Mouse (Mus musculus) midbrain, embryonic 15.5 days (tissue): Measurements from ENCODE around the gene Hepacam2. TPM values are rescaled to one million over a fixed set of nuclear protein-coding genes. Genes with fewer than 3 reads are reported as not detected.
A peak's percentile ranks its signal among the peaks of the same experiment; 100 is the strongest.

Experiments
- ATAC-seq: fragments of 200-750 bp; cut with Nextera tagmentation; replicated peaks from 2 replicates; pipeline ENCODE4 v1.8.0; 2017; ENCODE audit warnings: moderate TSS enrichment
- H3K27ac ChIP-seq: fragments of 300-500 bp; sonication (generic); 2 replicates; pipeline ENCODE4 v1.5.1; 2015; ENCODE audit warnings: mild to moderate bottlenecking, inconsistent platforms
- H3K27me3 ChIP-seq: fragments of 300-500 bp; sonication (generic); replicated peaks from 2 replicates; pipeline ENCODE4 v1.6.1; 2015; ENCODE audit warnings: inconsistent platforms
- H3K36me3 ChIP-seq: fragments of 300-500 bp; sonication (generic); replicated peaks from 2 replicates; pipeline ENCODE4 v1.6.1; 2015; ENCODE audit warnings: inconsistent platforms
- H3K4me1 ChIP-seq: fragments of 300-500 bp; sonication (generic); 2 replicates; pipeline ENCODE4 v1.6.1; 2015; ENCODE audit warnings: inconsistent platforms
- H3K4me2 ChIP-seq: fragments of 300-500 bp; sonication (generic); 2 replicates; pipeline ENCODE4 v1.6.1; 2015; ENCODE audit warnings: inconsistent platforms, mild to moderate bottlenecking, moderate library complexity
- H3K4me3 ChIP-seq: fragments of 300-500 bp; sonication (generic); 2 replicates; pipeline ENCODE4 v1.5.1; 2015; ENCODE audit warnings: mild to moderate bottlenecking, inconsistent platforms
- H3K9ac ChIP-seq: fragments of 300-500 bp; sonication (generic); 2 replicates; pipeline ENCODE4 v1.6.1; 2015; ENCODE audit warnings: mild to moderate bottlenecking, inconsistent platforms
- H3K9me3 ChIP-seq: fragments of 300-500 bp; sonication (generic); 2 replicates; pipeline ENCODE4 v1.6.1; 2016; ENCODE audit warnings: inconsistent platforms
- WGBS: fragments of 180-500 bp; shearing (Covaris S2); methylation state at CpG from one replicate; pipeline ENCODE4 v1.1.7; 2015; ENCODE audit warnings: mixed read lengths; 5-methylcytosine and 5-hydroxymethylcytosine counted together
- polyA plus RNA-seq: library from polyadenylated mRNA; unstranded; fragments of >200 nt; fragmentation: Nextera tagmentation; extraction: Ambion mirVana; gene quantifications from 2 replicates; pipeline ENCODE4 v1.2.1, GENCODE M21; 2015

The Hepacam2 gene
- polyA plus RNA-seq, 1 experiment from 2014 or later = 2.4 TPM

DNA sequence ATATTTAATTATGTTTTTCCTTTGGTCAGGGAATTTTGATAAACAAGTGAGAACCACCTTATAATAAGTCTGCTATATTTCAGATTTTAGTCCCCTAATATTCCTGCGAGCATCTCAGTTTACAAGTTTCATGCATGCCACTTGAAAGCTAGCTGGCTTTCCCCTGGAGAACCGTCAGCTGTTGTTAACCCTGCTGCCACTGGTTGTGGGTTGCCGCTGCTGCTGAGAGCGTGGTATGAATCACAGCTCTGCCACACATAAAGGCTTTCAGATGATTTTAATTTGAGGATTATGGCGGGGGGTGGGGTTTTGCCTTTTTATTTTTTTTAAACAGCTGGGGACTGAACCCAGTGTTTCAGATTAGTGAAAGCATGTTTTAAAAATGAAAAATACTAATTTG is 7.2 kb upstream of the Hepacam2 start:
- Histone ChIP-seq H3K27me3 (no peaks in the 10 kb centered on the region), H3K27ac (no peak overlapping the region), H3K4me2 (no peak overlapping the region), H3K4me3 (no peak overlapping the region), H3K4me1 (peaks cover 5% of the 10 kb centered on the region), H3K9ac (no peak overlapping the region), H3K9me3 (no peaks in the 10 kb centered on the region), H3K36me3 (no peaks in the 10 kb centered on the region)
- WGBS = 74% methylated on average over 5 of the region's 5 CpGs
- ATAC-seq = no peak

DNA sequence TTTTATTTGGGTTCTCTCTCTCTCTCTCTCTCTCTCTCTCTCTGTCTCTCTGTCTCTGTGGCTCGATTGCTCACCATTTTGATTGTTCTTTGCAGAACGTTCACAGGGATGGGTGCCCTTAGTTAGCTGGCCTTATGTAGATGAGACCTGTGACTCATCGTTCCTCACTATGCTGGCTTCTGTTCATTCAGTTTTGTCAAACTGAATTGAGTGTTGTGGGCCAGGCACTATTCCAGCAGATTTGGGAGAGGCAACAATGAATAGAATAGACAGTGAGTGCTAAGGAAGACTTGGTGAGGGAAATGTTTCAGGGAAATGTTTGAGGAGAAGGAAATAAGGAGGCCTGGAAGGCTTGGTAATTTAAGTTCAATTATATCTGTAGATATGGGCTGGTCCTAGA is 2.2 kb upstream of the Hepacam2 start:
- no peak overlapping the region for H3K27ac ChIP-seq
- H3K4me3 ChIP-seq = no peak overlapping the region
- no peaks in the 10 kb centered on the region for H3K36me3 ChIP-seq
- H3K4me2 ChIP-seq = no peak overlapping the region
- peaks cover 18% of the 10 kb centered on the region for H3K4me1 ChIP-seq
- WGBS = 89% methylated on average over 3 of the region's 3 CpGs
- no peaks in the 10 kb centered on the region for H3K27me3 ChIP-seq
- no peak for ATAC-seq
- H3K9me3 ChIP-seq = no peaks in the 10 kb centered on the region
- no peak overlapping the region for H3K9ac ChIP-seq

DNA sequence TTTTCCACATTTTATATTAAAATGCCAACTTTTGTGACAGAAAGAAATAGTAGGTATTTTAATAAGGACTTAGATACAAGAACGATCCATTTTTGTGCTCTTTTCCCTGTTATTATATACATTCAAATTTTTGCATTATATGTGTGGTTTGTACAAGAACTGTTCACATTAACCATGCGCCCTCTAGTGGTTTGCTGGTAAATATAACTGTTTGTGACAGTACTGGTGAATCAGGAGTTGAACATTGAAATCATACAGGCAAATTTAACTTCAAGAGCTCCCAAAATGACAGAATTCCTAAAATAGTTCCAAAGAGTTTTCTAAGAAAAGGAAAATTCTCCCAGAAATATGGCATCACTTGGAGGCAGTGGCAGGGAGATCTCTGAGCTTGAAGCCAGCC is 1.9 kb downstream of the Hepacam2 start:
- 6% methylated on average over 2 of the region's 2 CpGs for WGBS
- Histone ChIP-seq H3K4me3 (no peak overlapping the region), H3K4me1 (peaks cover 18% of the 10 kb centered on the region), H3K27me3 (no peaks in the 10 kb centered on the region), H3K9ac (no peak overlapping the region), H3K9me3 (no peaks in the 10 kb centered on the region), H3K27ac (no peak overlapping the region), H3K4me2 (no peak overlapping the region), H3K36me3 (no peaks in the 10 kb centered on the region)
- no peak for ATAC-seq

DNA sequence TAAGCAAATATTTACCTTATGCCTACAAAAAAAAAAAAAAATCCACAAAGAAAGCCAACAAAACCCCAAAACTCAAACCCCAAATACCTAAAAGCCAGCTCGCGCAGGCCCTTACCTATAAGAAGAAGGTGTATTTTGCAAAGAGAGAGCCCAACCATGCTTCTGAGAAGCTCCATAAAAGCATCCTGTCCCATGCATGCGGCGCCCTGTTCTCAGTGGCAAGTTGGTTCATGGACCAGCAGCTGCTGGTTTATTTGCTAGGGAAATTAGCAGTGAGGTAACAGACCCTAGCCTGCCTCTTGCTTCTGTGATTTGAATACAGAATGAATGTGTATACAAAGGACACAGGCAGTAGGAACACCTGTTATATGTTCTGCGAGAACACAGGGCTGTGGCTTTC is 3.8 kb downstream of the Hepacam2 start:
- 74% methylated on average over 5 of the region's 5 CpGs for WGBS
- Histone ChIP-seq H3K9ac (no peak overlapping the region), H3K4me3 (no peak overlapping the region), H3K27me3 (no peaks in the 10 kb centered on the region), H3K9me3 (no peaks in the 10 kb centered on the region), H3K27ac (no peak overlapping the region), H3K36me3 (no peaks in the 10 kb centered on the region), H3K4me1 (peaks cover 7% of the 10 kb centered on the region), H3K4me2 (no peak overlapping the region)
- ATAC-seq = no peak

DNA sequence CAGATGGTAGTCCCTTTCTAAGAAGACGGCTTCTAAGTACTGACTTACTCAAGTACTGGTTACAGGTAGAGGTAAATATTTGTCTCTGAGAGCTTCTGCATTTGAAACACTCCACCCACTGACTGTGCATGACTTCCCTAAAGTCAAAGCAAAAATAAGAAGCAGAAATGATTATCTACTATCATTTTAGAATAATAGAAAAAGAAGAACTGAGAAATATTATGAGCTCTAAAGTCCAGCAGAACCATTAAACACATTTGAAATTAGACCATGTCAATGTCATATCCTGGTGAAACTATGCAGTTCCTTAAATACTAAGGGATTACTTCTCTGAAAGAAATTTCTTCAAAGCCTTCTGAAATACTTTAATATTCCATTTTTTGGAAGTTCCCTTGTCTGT is 10.7 kb downstream of the Hepacam2 start:
- Histone ChIP-seq H3K9ac (no peak overlapping the region), H3K4me3 (no peak overlapping the region), H3K4me1 (no peaks in the 10 kb centered on the region), H3K27ac (no peak overlapping the region), H3K4me2 (no peak overlapping the region), H3K27me3 (no peaks in the 10 kb centered on the region), H3K9me3 (no peaks in the 10 kb centered on the region), H3K36me3 (no peaks in the 10 kb centered on the region)
- no peak for ATAC-seq
- WGBS = 90% methylated on average over 1 of the region's 1 CpGs

DNA sequence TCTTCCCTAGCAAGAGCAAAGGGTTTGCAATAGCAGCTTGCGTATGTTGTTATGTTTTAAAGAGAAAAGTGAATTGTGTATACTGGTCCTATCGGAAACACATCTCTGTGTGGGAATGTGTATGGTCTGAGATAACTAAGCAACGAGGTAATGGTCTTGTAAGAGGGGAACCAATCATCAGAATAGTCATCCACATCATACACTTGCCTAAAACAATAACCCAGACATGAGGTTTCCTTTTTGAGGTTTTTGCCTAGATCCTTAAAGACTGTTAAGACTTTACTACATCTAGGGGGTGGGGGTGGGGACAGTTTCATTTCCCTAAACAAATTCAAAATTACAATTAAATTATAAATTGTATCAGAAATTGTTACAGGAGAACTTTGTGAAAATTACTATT is 13.0 kb downstream of the Hepacam2 start:
- 87% methylated on average over 3 of the region's 3 CpGs for WGBS
- no peak overlapping the region for H3K4me2 ChIP-seq
- H3K27ac ChIP-seq = no peak overlapping the region
- no peaks in the 10 kb centered on the region for H3K36me3 ChIP-seq
- no peak for ATAC-seq
- no peak overlapping the region for H3K4me3 ChIP-seq
- H3K9me3 ChIP-seq = no peaks in the 10 kb centered on the region
- no peaks in the 10 kb centered on the region for H3K27me3 ChIP-seq
- no peak overlapping the region for H3K9ac ChIP-seq
- H3K4me1 ChIP-seq = no peaks in the 10 kb centered on the region

DNA sequence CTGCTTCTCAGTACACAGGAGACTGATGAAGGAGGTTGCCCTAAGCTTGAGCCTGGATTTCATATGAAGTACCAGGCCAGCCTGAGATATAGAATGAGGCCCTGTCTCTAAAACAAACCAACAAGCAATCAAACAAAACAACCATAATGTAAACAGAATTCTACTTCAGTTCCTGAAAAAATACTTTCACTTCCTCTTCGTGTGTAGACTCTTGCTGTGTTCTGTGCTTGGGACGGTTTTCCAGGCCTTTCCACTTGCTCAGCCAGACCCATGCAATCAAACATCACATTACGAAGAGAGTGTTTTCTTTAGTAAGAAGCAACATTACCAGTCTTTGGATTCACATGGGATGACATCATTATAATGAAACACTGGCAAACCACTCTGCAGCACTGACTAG is 16.4 kb downstream of the Hepacam2 start:
- Histone ChIP-seq H3K27ac (no peak overlapping the region), H3K27me3 (no peaks in the 10 kb centered on the region), H3K9ac (no peak overlapping the region), H3K4me3 (no peak overlapping the region), H3K4me2 (no peak overlapping the region), H3K9me3 (no peaks in the 10 kb centered on the region), H3K4me1 (no peaks in the 10 kb centered on the region), H3K36me3 (no peaks in the 10 kb centered on the region)
- no peak for ATAC-seq
- WGBS = 84% methylated on average over 3 of the region's 3 CpGs

DNA sequence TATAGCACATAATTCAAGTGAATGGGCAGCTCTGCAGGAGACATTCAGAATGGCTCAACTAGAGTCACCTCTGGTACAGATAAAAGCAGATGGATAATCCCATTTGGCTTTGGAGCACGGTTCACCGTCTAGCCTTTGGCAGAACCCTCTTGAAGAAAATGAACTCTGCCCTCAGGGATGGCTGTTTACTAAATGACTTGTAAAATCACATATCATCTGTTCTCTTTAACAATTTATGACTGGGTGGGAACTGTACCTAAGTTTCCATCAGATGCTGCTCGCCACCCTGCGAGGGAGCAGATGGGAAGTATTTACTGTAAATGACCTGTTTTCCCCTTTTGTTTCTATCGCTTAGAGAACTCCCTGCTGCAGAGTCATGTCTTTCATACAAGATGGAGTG is 18.2 kb downstream of the Hepacam2 start:
- Histone ChIP-seq H3K27me3 (no peaks in the 10 kb centered on the region), H3K4me2 (no peak overlapping the region), H3K9ac (no peak overlapping the region), H3K4me3 (no peak overlapping the region), H3K9me3 (no peaks in the 10 kb centered on the region), H3K27ac (no peak overlapping the region), H3K36me3 (no peaks in the 10 kb centered on the region), H3K4me1 (no peaks in the 10 kb centered on the region)
- ATAC-seq = no peak
- WGBS = 42% methylated on average over 5 of the region's 5 CpGs

DNA sequence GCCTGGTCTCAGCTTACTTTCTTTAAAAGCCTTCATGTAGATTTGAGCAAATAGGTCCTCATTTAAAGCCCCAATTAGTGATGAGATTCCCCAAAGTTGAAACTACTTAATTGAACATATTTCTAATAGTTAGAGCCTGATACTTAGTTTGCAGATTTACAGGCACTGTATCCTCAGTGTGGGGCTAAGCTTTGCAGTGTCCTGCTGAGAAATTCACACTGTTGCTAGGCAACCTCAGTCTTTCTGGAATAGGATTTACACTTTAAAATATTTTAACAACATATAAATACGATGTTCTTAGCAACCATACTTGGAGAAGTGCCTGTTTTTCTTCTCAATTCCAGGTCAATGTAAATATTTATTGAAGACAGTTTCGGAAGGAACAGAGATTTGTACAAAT is 21.8 kb downstream of the Hepacam2 start:
- Histone ChIP-seq H3K27me3 (no peaks in the 10 kb centered on the region), H3K4me1 (no peaks in the 10 kb centered on the region), H3K4me2 (no peak overlapping the region), H3K9ac (no peak overlapping the region), H3K27ac (no peak overlapping the region), H3K4me3 (no peak overlapping the region), H3K36me3 (no peaks in the 10 kb centered on the region), H3K9me3 (no peaks in the 10 kb centered on the region)
- 36% methylated on average over 2 of the region's 2 CpGs for WGBS
- ATAC-seq = peak; percentile 72; the same call in 1 of the 2 replicates

DNA sequence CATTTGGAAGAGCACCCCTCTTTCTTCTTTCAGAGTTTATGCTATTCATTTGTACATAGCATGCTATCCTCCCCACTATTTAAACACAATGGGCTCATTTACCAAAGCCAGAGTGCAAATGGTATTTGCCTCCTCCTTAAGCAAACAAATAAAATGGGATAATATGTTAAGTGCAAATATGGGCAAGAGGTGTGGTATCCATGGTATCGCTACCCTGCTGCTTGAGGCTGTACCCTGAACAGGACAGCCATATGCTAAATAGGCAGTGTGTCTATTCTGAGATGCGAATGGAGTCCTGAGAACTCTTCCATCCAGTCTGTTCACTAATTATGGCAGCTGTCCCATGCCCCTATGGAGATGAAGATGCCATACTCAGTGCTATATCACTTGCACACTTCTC is 27.4 kb downstream of the Hepacam2 start:
- H3K9me3 ChIP-seq = no peaks in the 10 kb centered on the region
- ATAC-seq = no peak
- H3K9ac ChIP-seq = no peak overlapping the region
- no peak overlapping the region for H3K4me2 ChIP-seq
- H3K27me3 ChIP-seq = no peaks in the 10 kb centered on the region
- no peak overlapping the region for H3K4me3 ChIP-seq
- no peak overlapping the region for H3K27ac ChIP-seq
- WGBS = 75% methylated on average over 2 of the region's 2 CpGs
- no peaks in the 10 kb centered on the region for H3K36me3 ChIP-seq
- H3K4me1 ChIP-seq = no peaks in the 10 kb centered on the region

DNA sequence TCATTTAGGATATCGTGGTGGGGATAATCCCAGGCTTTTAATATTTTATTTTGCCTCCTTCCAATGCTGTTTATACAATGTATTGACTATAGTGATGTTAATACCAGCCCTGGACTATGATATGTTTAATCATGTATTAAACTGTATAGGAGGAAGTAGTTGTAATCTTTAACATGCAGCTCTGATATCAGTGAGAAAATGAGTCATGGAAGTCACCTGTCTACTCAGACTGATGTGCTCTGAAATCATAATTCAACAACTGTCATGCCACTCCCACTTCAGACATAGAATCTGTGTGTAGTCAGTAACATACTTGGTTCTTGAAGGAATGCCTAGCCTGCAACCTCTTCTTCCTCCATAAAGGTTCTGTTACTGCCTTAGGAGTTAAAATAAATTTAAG is 29.5 kb downstream of the Hepacam2 start:
- H3K9ac ChIP-seq = no peak overlapping the region
- H3K4me2 ChIP-seq = no peak overlapping the region
- H3K27ac ChIP-seq = no peak overlapping the region
- H3K27me3 ChIP-seq = no peaks in the 10 kb centered on the region
- H3K4me3 ChIP-seq = no peak overlapping the region
- H3K4me1 ChIP-seq = no peaks in the 10 kb centered on the region
- H3K36me3 ChIP-seq = no peaks in the 10 kb centered on the region
- no peaks in the 10 kb centered on the region for H3K9me3 ChIP-seq
- ATAC-seq = no peak
- WGBS = 49% methylated on average over 1 of the region's 1 CpGs

DNA sequence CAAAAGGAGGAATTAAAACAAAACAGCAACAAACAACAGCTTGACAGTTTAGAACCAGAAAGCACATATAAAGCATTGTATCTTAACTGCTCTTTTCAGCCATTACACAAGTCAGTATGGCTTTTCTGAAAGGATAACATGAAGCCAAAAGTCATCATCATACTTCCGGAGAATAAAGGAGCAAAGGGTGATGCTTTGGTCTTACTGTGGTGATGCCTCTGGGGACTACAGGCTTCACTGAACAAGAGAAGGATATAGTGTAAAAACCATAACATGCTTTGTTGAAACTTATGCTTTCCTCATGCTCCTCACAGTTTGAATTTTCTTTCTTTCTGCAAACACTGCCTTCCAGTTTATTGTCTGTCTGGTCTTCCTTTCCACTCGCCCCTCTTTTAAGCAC is 34.5 kb downstream of the Hepacam2 start:
- Histone ChIP-seq H3K9me3 (no peaks in the 10 kb centered on the region), H3K9ac (no peak overlapping the region), H3K27me3 (no peaks in the 10 kb centered on the region), H3K4me2 (no peak overlapping the region), H3K4me1 (no peaks in the 10 kb centered on the region), H3K27ac (no peak overlapping the region), H3K36me3 (no peaks in the 10 kb centered on the region), H3K4me3 (no peak overlapping the region)
- no peak for ATAC-seq
- WGBS = 88% methylated on average over 2 of the region's 2 CpGs

DNA sequence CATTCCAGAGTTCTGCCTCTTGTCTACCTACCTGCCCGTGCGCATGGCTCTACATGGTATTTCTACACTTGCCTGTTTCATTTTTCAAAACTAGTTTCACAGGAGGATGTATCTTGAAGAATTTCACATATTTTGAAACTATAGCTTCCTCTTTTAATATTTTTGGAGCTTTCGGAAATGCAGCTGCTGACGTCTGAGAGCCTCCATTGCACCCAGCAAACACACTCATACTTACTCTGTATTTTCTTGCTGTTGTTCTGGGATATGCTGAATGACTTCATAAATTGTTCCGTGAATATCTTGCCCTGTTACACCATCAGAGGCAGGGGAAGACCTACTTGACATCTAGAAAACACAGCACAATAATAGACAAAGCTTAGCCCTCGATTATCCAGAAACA is 35.1 kb downstream of the Hepacam2 start:
- Histone ChIP-seq H3K27ac (no peak overlapping the region), H3K9ac (no peak overlapping the region), H3K4me2 (no peak overlapping the region), H3K36me3 (no peaks in the 10 kb centered on the region), H3K27me3 (no peaks in the 10 kb centered on the region), H3K4me3 (no peak overlapping the region), H3K9me3 (no peaks in the 10 kb centered on the region), H3K4me1 (no peaks in the 10 kb centered on the region)
- 82% methylated on average over 6 of the region's 6 CpGs for WGBS
- ATAC-seq = no peak
